Mouse (Mus musculus): ENCODE measurements around the gene Sapcd2. TPM values are rescaled to one million over a fixed set of nuclear protein-coding genes. Genes with fewer than 3 reads are reported as not detected.

Gene Sapcd2
- total RNA-seq (2023), result 8.6 and 10.6 TPM in 2 replicates

GRCm38 (mm10) chr2:25371764-25372643, at the start of gene Sapcd2:
Gene Sapcd2 (plus strand): TSS chr2:25372321.

GRCm38 (mm10) chr2:25332286-25333160, 39.6 kb upstream of the Sapcd2 start, which contains the start of gene Man1b1:
Gene Man1b1 (plus strand): TSS chr2:25332338.

DNA sequence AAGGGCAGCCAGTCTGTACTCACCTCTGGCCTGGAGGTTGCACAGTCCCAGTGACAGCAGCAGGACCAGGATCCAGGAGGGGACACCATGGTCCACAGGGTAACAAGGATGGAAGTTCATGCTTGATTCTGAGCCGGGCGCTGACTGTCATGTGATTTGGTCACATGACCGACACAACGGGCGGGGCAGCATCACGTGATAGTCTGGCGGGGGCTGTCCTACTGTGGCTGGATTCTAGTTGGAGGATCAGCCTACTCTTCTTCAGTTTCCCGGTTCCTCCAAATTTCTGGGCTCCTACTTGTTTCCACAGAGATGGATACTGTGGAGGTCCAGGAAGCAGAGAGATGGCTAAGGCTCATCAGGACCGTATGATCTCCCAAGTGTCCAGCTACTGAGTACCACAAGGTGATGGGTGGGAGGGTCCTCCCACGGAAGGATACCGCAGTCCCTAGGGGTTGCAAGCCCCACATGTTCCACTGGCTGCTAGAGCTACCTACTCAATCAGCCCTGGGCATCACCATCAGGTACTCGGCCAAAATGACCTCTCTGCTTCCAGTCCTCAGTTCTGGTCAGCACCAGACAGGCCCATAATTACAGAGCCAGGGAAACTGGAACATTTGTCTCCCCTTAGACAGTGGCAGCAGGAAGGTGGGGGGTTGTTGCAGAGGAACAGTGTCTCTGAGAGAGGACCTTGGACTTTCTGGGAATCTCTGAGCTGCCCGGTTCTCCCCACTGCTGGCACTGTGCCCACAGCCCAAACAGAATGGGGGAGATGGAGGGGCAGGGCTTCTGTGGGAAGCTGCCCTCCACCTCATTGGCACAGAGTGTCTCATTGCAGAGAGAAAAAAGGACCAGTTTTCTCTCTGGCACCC, 15.7 kb upstream of the Sapcd2 start, which contains the start of gene Dpp7:
TSS of gene Dpp7 (minus strand) at position 152 of the 872 bp plus-strand sequence.

DNA sequence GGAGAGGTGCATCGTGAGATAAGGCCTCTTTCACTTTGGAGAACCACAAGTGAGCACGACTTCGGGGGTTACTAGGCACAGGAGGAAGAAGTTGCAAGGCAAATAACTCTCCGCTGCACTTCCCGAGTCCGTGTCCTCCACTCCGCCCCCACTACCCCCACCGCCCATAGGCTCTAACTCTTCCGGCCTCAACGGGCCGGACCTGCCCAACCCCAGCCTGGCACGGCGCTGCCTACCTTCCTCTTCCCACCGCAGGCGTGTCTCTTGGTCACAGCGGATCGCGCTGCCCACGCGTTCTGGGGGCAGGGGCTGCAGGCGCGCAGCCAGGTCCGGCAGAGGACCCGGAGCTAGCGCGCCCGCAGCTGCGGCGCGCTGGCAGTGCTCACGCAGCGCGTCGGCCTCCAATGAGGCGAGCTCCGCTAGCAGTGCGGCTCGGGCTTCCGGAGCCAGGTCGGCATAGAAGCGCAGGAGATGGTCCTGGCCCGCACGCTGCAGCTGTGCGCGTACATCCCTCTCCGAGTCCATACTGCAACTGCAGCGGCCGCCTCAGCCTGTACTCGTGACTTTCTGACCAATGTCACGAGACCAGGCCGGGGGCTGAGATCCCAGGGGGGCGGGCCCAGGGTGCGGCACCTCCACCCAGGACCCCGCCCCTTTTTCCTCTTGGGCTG, 6.9 kb upstream of the Sapcd2 start, which contains the start of gene Uap1l1:
TSS of gene Uap1l1 (minus strand) at position 592 of the 671 bp plus-strand sequence.

GRCm38 (mm10) chr2:25395721-25396596, 23.8 kb downstream of the Sapcd2 start, which contains the start of gene Entpd2:
Gene Entpd2 (plus strand): TSS chr2:25395874.

DNA sequence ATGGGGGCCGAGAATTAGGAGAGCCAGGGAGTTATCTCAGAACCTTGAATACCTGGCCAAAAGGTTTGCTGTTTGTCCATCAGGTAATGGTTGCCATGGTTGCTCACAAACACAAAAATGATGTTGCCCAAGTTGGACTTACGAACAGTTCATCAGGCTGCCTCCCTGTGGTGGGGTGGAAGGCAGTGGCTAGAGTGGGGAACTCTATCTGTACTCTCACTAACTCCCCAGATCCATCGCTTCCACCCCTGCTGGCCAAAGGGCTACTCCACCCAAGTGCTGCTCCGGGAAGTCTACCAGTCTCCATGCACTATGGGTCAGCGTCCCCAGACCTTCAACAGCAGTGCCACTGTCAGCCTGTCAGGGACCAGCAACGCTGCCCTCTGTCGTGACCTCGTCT, 26.9 kb downstream of the Sapcd2 start, which contains the start of gene Npdc1:
TSS of gene Npdc1 (plus strand) at position 301 of the 400 bp plus-strand sequence.

DNA sequence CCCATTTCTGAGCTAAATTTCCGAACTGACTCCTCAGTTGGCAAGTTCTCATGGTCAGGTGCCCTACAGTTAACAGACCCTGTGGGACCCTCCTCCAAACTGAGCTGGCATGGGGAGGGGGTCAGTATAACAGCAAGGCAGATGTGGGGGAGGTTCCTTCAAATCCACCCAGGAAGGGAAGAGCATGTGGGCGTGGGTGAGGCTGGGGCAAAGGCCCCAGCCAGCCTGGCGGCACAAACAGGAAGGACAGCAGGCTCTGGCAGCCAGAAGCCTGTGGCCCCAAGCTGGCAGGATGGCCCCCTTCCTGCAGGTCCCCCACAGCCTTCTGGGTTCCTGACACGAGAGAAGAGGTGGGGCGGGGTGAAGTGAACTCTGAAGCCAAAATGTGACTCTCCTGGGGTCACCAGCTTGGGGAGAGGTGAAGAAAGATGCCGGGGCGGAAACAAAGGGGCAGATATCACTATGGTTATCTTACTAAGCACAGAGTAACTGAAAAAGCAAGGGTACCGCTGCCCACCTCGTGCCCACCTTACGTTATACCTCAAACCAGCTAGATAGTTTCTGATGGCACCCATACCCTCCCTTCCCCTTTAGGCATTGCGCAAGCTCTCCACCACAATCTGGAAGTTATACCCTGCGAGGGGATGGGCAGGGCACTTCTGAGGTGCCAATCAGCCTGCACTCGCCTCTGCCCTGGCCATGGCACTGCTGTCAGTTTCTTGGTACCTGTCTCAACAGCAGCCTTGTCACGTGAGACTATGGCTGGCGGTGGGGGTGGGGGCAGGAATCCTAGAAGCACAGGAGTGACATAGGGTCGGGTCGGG, 50.7 kb downstream of the Sapcd2 start, which contains the start of gene Fut7:
TSS of gene Fut7 (plus strand) at position 681 of the 824 bp plus-strand sequence.

Other genes starting within 250 kb of the Sapcd2 start
- 0.47 and 0.79 TPM in 2 replicates for gene Nrarp, start 191.6 kb upstream of the Sapcd2 start, total RNA-seq (2023)
- 33.2 and 33.9 TPM in 2 replicates for gene Tor4a, start 175.4 kb upstream of the Sapcd2 start, total RNA-seq (2023)
- 40.8 and 59.3 TPM in 2 replicates for gene Nelfb, start 160.8 kb upstream of the Sapcd2 start, total RNA-seq (2023)
- not detected in 2 replicates for gene Stpg3, start 157.7 kb upstream of the Sapcd2 start, total RNA-seq (2023)
- not detected in 2 replicates for gene Fam166a, start 153.6 kb upstream of the Sapcd2 start, total RNA-seq (2023)
- 227 and 252 TPM in 2 replicates for gene Tubb4b, start 147.6 kb upstream of the Sapcd2 start, total RNA-seq (2023)
- not detected in 2 replicates for gene Slc34a3, start 138.0 kb upstream of the Sapcd2 start, total RNA-seq (2023)
- gene Rnf224, start 135.5 kb upstream of the Sapcd2 start, total RNA-seq (2023), result not detected in 2 replicates
- 0.57 TPM in 1 of 2 replicates, not detected in the other for gene Rnf208, start 130.1 kb upstream of the Sapcd2 start, total RNA-seq (2023)
- gene Cysrt1, start 129.9 kb upstream of the Sapcd2 start, total RNA-seq (2023), result not detected in 2 replicates
- gene AL732309.1, start 125.5 kb upstream of the Sapcd2 start, total RNA-seq (2023), result 3.1 and 5.6 TPM in 2 replicates
- gene Tmem203, start 116.9 kb upstream of the Sapcd2 start, total RNA-seq (2023), result 18.5 and 30.7 TPM in 2 replicates
- 7.5 and 9.1 TPM in 2 replicates for gene Tprn, start 109.7 kb upstream of the Sapcd2 start, total RNA-seq (2023)
- gene Ssna1, start 99.9 kb upstream of the Sapcd2 start, total RNA-seq (2023), result 52.4 and 52.7 TPM in 2 replicates
- gene Anapc2, start 99.8 kb upstream of the Sapcd2 start, total RNA-seq (2023), result 71.6 and 79.3 TPM in 2 replicates
- not detected in 2 replicates for gene Tmem210, start 84.2 kb upstream of the Sapcd2 start, total RNA-seq (2023)
- gene Lrrc26, start 82.4 kb upstream of the Sapcd2 start, total RNA-seq (2023), result not detected in 2 replicates
- not detected in 2 replicates for gene Grin1, start 53.1 kb upstream of the Sapcd2 start, total RNA-seq (2023)
- 30.4 and 42.8 TPM in 2 replicates for gene Man1b1, start 40.0 kb upstream of the Sapcd2 start, total RNA-seq (2023)
- gene Dpp7, start 16.0 kb upstream of the Sapcd2 start, total RNA-seq (2023), result 13.5 and 19.6 TPM in 2 replicates
- gene Uap1l1, start 6.6 kb upstream of the Sapcd2 start, total RNA-seq (2023), result 24.2 and 29.5 TPM in 2 replicates
- gene Entpd2, start 23.6 kb downstream of the Sapcd2 start, total RNA-seq (2023), result not detected in 2 replicates
- gene Npdc1, start 27.0 kb downstream of the Sapcd2 start, total RNA-seq (2023), result not detected in 2 replicates
- 10.7 and 13.7 TPM in 2 replicates for gene Fut7, start 50.9 kb downstream of the Sapcd2 start, total RNA-seq (2023)
- gene Abca2, start 56.4 kb downstream of the Sapcd2 start, total RNA-seq (2023), result 19.6 and 21.3 TPM in 2 replicates
- not detected in 2 replicates for gene Clic3, start 84.5 kb downstream of the Sapcd2 start, total RNA-seq (2023)
- gene Paxx, start 88.8 kb downstream of the Sapcd2 start, total RNA-seq (2023), result 43.8 and 56.9 TPM in 2 replicates
- gene Ptgds, start 97.7 kb downstream of the Sapcd2 start, total RNA-seq (2023), result not detected in 2 replicates
- gene Lcn12, start 121.6 kb downstream of the Sapcd2 start, total RNA-seq (2023), result not detected in 2 replicates
- 25.8 and 26.4 TPM in 2 replicates for gene Fbxw5, start 128.4 kb downstream of the Sapcd2 start, total RNA-seq (2023)
- 1.2 TPM in 1 of 2 replicates, not detected in the other for gene C8g, start 129.4 kb downstream of the Sapcd2 start, total RNA-seq (2023)
- 20.3 and 26.7 TPM in 2 replicates for gene Traf2, start 174.6 kb downstream of the Sapcd2 start, total RNA-seq (2023)
- 56.8 and 74.8 TPM in 2 replicates for gene Edf1, start 185.5 kb downstream of the Sapcd2 start, total RNA-seq (2023)
- gene Mamdc4, start 202.5 kb downstream of the Sapcd2 start, total RNA-seq (2023), result 0.11 and 0.13 TPM in 2 replicates
- gene Phpt1, start 202.9 kb downstream of the Sapcd2 start, total RNA-seq (2023), result 5.6 and 6.0 TPM in 2 replicates
- gene Ajm1, start 209.4 kb downstream of the Sapcd2 start, total RNA-seq (2023), result 1.6 TPM in 1 of 2 replicates, not detected in the other
- gene Rabl6, start 236.2 kb downstream of the Sapcd2 start, total RNA-seq (2023), result 38.3 and 38.7 TPM in 2 replicates
- not detected in 2 replicates for gene Ccdc183, start 245.4 kb downstream of the Sapcd2 start, total RNA-seq (2023)
- 1.6 and 3.9 TPM in 2 replicates for gene Tmem141, start 249.7 kb downstream of the Sapcd2 start, total RNA-seq (2023)